Mouse (Mus musculus) embryonic facial prominence, embryonic 15.5 days (tissue): ENCODE results near the gene Dnajb5. TPM values are rescaled to one million over a fixed set of nuclear protein-coding genes. Genes with fewer than 3 reads are reported as not detected.

Experiments used
- ATAC-seq: fragments of 200-750 bp; cut with Nextera tagmentation; 2 replicates; pipeline ENCODE4 v1.8.0; 2017; ENCODE audit warnings: low read depth, moderate TSS enrichment; ENCODE audit not compliant: insufficient number of reproducible peaks, low FRiP score, low TSS enrichment
- H3K27ac ChIP-seq: fragments of 300-500 bp; sonication (generic); replicated peaks from 2 replicates; pipeline ENCODE4 v1.5.1; 2015; ENCODE audit warnings: mild to moderate bottlenecking, inconsistent platforms
- H3K27me3 ChIP-seq: fragments of 300-500 bp; sonication (generic); 2 replicates; pipeline ENCODE4 v1.6.1; 2015; ENCODE audit warnings: inconsistent platforms
- H3K36me3 ChIP-seq: fragments of 300-500 bp; sonication (generic); 2 replicates; pipeline ENCODE4 v1.6.1; 2015; ENCODE audit warnings: mild to moderate bottlenecking, inconsistent platforms
- H3K4me1 ChIP-seq: fragments of 300-500 bp; sonication (generic); 2 replicates; pipeline ENCODE4 v1.6.1; 2015; ENCODE audit warnings: inconsistent platforms
- H3K4me2 ChIP-seq: fragments of 300-500 bp; sonication (generic); replicated peaks from 2 replicates; pipeline ENCODE4 v1.6.1; 2015; ENCODE audit warnings: mild to moderate bottlenecking, inconsistent platforms
- H3K4me3 ChIP-seq: fragments of 300-500 bp; sonication (generic); replicated peaks from 2 replicates; pipeline ENCODE4 v1.5.1; 2015; ENCODE audit warnings: mild to moderate bottlenecking, inconsistent platforms
- H3K9ac ChIP-seq: fragments of 300-500 bp; sonication (generic); 2 replicates; pipeline ENCODE4 v1.6.1; 2015; ENCODE audit warnings: inconsistent platforms
- H3K9me3 ChIP-seq: fragments of 300-500 bp; sonication (generic); replicated peaks from 2 replicates; pipeline ENCODE4 v1.6.1; 2016; ENCODE audit warnings: inconsistent platforms
- WGBS: fragments of 180-500 bp; shearing (Covaris S2); methylation state at CpG from one replicate; pipeline ENCODE4 v1.1.7; 2015; 5-methylcytosine and 5-hydroxymethylcytosine counted together
- polyA plus RNA-seq: library from polyadenylated mRNA; unstranded; fragments of >200 nt; fragmentation: Nextera tagmentation; extraction: Ambion mirVana; gene quantifications from 2 replicates; pipeline ENCODE4 v1.2.1, GENCODE M21; 2015

Gene Dnajb5
- polyA plus RNA-seq, 1 experiment from 2014 or later = 10.4 TPM

- no peaks in the 10 kb centered on the region for H3K9me3 ChIP-seq
- WGBS = 87% methylated on average over 3 of the region's 3 CpGs
- H3K9ac ChIP-seq = no peak overlapping the region
- no peaks in the 10 kb centered on the region for H3K27me3 ChIP-seq
- no peak overlapping the region for H3K4me2 ChIP-seq
- H3K4me1 ChIP-seq = peaks cover 20% of the 10 kb centered on the region
- H3K4me3 ChIP-seq = no peak overlapping the region
- no peaks in the 10 kb centered on the region for H3K36me3 ChIP-seq
- no peak overlapping the region for H3K27ac ChIP-seq
- no peak for ATAC-seq
Measured at GRCm38 (mm10) chr4:43004951-43005350, 55.3 kb downstream of the Dnajb5 start.

DNA sequence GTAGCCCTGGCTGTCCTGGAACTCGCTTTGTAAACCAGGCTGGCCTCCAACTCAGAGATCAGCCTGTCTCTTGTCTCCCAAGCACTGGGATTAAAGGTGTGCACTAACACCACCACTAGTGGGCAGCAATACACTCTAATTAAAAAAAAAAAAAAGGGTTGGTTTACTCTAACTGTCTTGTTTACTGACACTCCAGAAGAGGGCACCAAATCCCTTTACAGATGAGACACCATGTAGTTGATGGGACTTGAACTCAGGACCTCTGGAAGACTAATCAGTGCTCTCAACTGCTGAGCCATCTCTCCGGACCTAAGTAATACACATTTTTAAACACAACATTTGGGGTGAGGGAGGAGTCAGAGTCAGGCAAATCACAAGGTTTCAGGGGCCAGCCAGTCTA, 56.2 kb downstream of the Dnajb5 start:
- peaks cover 18% of the 10 kb centered on the region for H3K4me1 ChIP-seq
- H3K9me3 ChIP-seq = no peaks in the 10 kb centered on the region
- H3K4me3 ChIP-seq = no peak overlapping the region
- no peaks in the 10 kb centered on the region for H3K27me3 ChIP-seq
- no peak overlapping the region for H3K27ac ChIP-seq
- H3K36me3 ChIP-seq = no peaks in the 10 kb centered on the region
- H3K9ac ChIP-seq = no peak overlapping the region
- 53% methylated on average over 2 of the region's 2 CpGs for WGBS
- ATAC-seq = no peak
- no peak overlapping the region for H3K4me2 ChIP-seq

Other genes starting within 250 kb of the Dnajb5 start
- gene 4930578G10Rik, start 214.3 kb upstream of the Dnajb5 start, polyA plus RNA-seq = not detected in 2 replicates
- gene Ccl19, start 193.2 kb upstream of the Dnajb5 start, polyA plus RNA-seq = not detected in 2 replicates
- 98.7 and 109 TPM in 2 replicates for gene Ccl21a, start 175.8 kb upstream of the Dnajb5 start, polyA plus RNA-seq
- gene Fam205a1, start 95.9 kb upstream of the Dnajb5 start, polyA plus RNA-seq = not detected in 2 replicates
- 0.08 and 0.11 TPM in 2 replicates for gene Gm12394, start 93.0 kb upstream of the Dnajb5 start, polyA plus RNA-seq
- 0.36 and 0.46 TPM in 2 replicates for gene Fam205c, start 75.6 kb upstream of the Dnajb5 start, polyA plus RNA-seq
- gene Phf24, start 33.2 kb upstream of the Dnajb5 start, polyA plus RNA-seq = 2.0 and 2.8 TPM in 2 replicates
- gene 1700022I11Rik, start 19.8 kb downstream of the Dnajb5 start, polyA plus RNA-seq = 0.24 and 1.6 TPM in 2 replicates
- gene Vcp, start 50.7 kb downstream of the Dnajb5 start, polyA plus RNA-seq = 478 and 494 TPM in 2 replicates
- 19.8 and 22.3 TPM in 2 replicates for gene Fancg, start 60.7 kb downstream of the Dnajb5 start, polyA plus RNA-seq
- gene Pigo, start 76.0 kb downstream of the Dnajb5 start, polyA plus RNA-seq = 23.4 and 23.9 TPM in 2 replicates
- gene Stoml2, start 81.9 kb downstream of the Dnajb5 start, polyA plus RNA-seq = 294 and 307 TPM in 2 replicates
- 16.9 and 17.2 TPM in 2 replicates for gene Fam214b, start 96.4 kb downstream of the Dnajb5 start, polyA plus RNA-seq
- gene Unc13b, start 109.1 kb downstream of the Dnajb5 start, polyA plus RNA-seq = 4.9 and 6.3 TPM in 2 replicates